Mouse (Mus musculus) kidney, embryonic 16.5 days (tissue): ENCODE data around the gene Cort. TPM values are rescaled to one million over a fixed set of nuclear protein-coding genes. Genes with fewer than 3 reads are reported as not detected.

Experiments
- ATAC-seq: fragments of 200-750 bp; cut with Nextera tagmentation; 2 replicates; pipeline ENCODE4 v1.8.0; 2017; ENCODE audit warnings: moderate TSS enrichment; ENCODE audit not compliant: low FRiP score, low TSS enrichment
- H3K27ac ChIP-seq: fragments of 300-500 bp; sonication (generic); 2 replicates; pipeline ENCODE4 v1.5.1; 2014; ENCODE audit warnings: low read length
- H3K27me3 ChIP-seq: fragments of 300-500 bp; sonication (generic); 2 replicates; pipeline ENCODE4 v1.6.1; 2014; ENCODE audit warnings: low read length, control low read depth, mixed read lengths; ENCODE audit not compliant: insufficient read depth
- H3K36me3 ChIP-seq: fragments of 300-500 bp; sonication (generic); 2 replicates; pipeline ENCODE4 v1.6.1; 2014; ENCODE audit warnings: low read length, control low read depth, mixed read lengths; ENCODE audit not compliant: insufficient read depth
- H3K4me1 ChIP-seq: fragments of 300-500 bp; sonication (generic); 2 replicates; pipeline ENCODE4 v1.6.1; 2014; ENCODE audit warnings: low read length, control low read depth, mixed read lengths; ENCODE audit not compliant: insufficient read depth
- H3K4me2 ChIP-seq: fragments of 300-500 bp; sonication (generic); replicated peaks from 2 replicates; pipeline ENCODE4 v1.6.1; 2014; ENCODE audit warnings: low read depth, low read length
- H3K4me3 ChIP-seq: fragments of 300-500 bp; sonication (generic); 2 replicates; pipeline ENCODE4 v1.5.1; 2014; ENCODE audit warnings: mild to moderate bottlenecking, low read length
- H3K9ac ChIP-seq: fragments of 300-500 bp; sonication (generic); replicated peaks from 2 replicates; pipeline ENCODE4 v1.6.1; 2014; ENCODE audit warnings: low read length
- H3K9me3 ChIP-seq: fragments of 300-500 bp; sonication (generic); 2 replicates; pipeline ENCODE4 v1.6.1; 2016; ENCODE audit warnings: low read length, control low read depth
- WGBS: fragments of 180-500 bp; shearing (Covaris S2); extraction: QIAGEN DNeasy Blood & Tissue Kit; methylation state at CpG from one replicate; pipeline ENCODE4 v1.1.7; 2014; 5-methylcytosine and 5-hydroxymethylcytosine counted together
- polyA plus RNA-seq: library from polyadenylated mRNA; unstranded; fragments of >200 nt; fragmentation: Nextera tagmentation; extraction: Ambion mirVana; gene quantifications from 2 replicates; pipeline ENCODE4 v1.2.1, GENCODE M21; 2015

Cort gene
- polyA plus RNA-seq, 1 experiment from 2014 or later, result 0.41 TPM

DNA sequence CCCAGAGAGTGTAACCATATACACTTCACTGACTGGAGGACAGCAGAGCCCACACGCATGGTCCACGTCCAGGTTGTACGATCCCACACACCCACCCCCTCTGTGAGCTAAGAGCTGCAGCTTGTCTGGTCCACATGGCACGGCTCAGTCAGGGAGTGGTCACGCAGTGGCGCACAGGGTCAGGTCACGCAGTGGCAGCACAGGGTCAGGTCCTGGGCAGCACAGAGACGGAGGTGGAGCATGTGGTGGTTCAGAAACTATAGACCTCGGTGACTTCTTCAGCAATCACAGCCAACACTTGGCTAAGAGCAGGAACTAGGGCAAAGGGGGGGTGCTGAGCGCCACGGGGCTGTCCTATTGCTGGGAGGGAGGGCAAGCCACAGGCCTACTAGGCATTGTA, 23.7 kb upstream of the Cort start:
- Histone ChIP-seq H3K9me3 (no peaks in the 10 kb centered on the region), H3K4me1 (peaks cover 9% of the 10 kb centered on the region; the same call in 1 of the 2 replicates), H3K27ac (no peak overlapping the region), H3K27me3 (no peaks in the 10 kb centered on the region), H3K36me3 (peaks cover 49% of the 10 kb centered on the region), H3K9ac (no peak overlapping the region), H3K4me3 (no peak overlapping the region), H3K4me2 (no peak overlapping the region)
- WGBS, result 44% methylated on average over 11 of the region's 11 CpGs
- peak; percentile 49 for ATAC-seq

DNA sequence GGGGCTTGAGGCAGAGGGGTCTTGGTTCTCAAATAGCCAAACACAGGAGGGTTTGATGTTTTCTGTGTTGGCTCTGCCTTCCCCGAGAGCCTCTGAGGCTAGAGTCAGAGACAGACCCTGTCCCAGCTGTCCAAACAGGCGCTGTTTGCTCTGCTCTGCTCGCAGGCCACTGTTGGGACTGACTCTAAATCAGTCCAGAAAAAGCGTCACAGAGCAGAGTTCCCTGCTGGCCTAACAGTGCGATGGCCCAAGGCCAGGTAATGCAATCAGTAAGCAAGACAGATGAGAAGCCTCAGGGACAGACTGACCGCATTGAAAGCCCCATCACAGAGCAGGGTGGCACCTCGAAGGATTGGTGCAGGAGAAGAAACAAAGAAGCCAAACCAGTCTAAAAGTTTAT, 23.0 kb upstream of the Cort start:
- Histone ChIP-seq H3K27ac (no peak overlapping the region), H3K27me3 (no peaks in the 10 kb centered on the region), H3K4me2 (no peak overlapping the region), H3K4me1 (peaks cover 9% of the 10 kb centered on the region; the same call in 1 of the 2 replicates), H3K9me3 (no peaks in the 10 kb centered on the region), H3K4me3 (no peak overlapping the region), H3K9ac (no peak overlapping the region), H3K36me3 (peaks cover 43% of the 10 kb centered on the region)
- 33% methylated on average over 7 of the region's 7 CpGs for WGBS
- no peak; the same call in 1 of the 2 replicates for ATAC-seq

DNA sequence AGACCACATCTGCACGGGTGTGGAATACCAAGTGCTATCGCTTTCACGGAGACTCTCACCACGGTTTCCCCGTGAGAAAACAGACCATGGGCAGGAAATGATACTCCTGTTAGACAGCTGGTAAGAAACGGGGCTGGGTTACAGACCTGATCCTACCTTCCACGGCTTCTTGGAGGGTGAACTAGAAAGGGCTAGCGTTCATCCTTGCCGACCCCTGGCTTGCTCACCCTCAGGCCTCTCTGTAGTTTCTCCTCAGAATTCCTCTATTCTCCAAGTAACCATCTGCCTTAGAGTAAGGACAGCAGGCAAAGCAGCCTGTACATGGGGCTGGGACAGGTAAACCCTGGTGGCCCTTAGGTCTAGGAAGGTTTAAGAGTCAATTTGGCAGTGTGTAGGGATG, 22.6 kb upstream of the Cort start:
- no peak for ATAC-seq
- Histone ChIP-seq H3K9me3 (no peaks in the 10 kb centered on the region), H3K4me2 (no peak overlapping the region), H3K4me1 (peaks cover 9% of the 10 kb centered on the region; the same call in 1 of the 2 replicates), H3K36me3 (peaks cover 39% of the 10 kb centered on the region), H3K27me3 (no peaks in the 10 kb centered on the region), H3K9ac (no peak overlapping the region), H3K27ac (no peak overlapping the region), H3K4me3 (no peak overlapping the region)
- 59% methylated on average over 9 of the region's 9 CpGs for WGBS

- Histone ChIP-seq H3K4me1 (peaks cover 9% of the 10 kb centered on the region; the same call in 1 of the 2 replicates), H3K27ac (0 out of 2 replicates have a peak overlapping the region, but pooled peaks have one; percentile 22), H3K27me3 (no peaks in the 10 kb centered on the region), H3K9me3 (no peaks in the 10 kb centered on the region), H3K36me3 (peaks cover 27% of the 10 kb centered on the region), H3K4me3 (no peak overlapping the region), H3K9ac (no peak overlapping the region), H3K4me2 (no peak overlapping the region)
- WGBS, result 77% methylated on average over 4 of the region's 4 CpGs
- no peak for ATAC-seq
Observed at GRCm38 (mm10) chr4:149148084-149148483, 21.5 kb upstream of the Cort start.

DNA sequence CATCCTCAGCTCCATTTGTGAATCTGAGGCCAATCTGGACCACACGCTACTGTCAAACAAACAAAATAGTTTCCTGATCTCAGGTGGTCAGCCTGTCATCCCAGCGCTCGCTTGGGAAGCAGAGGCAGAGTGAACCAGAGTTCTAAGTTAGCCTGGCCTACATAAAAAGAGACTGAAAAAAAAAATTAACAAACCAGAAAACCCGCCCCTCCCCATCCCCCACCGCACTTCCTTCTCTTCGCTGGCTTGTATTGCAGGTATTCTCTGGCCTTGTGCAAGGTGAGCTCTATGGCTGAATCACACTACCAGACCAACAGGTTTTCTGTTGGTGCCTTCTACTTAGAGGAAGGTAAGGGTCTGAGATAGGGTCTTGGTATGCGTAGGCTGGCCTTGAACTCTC, 21.0 kb upstream of the Cort start:
- H3K4me3 ChIP-seq, result no peak overlapping the region
- H3K4me1 ChIP-seq, result peaks cover 9% of the 10 kb centered on the region; the same call in 1 of the 2 replicates
- WGBS, result 83% methylated on average over 7 of the region's 7 CpGs
- no peaks in the 10 kb centered on the region for H3K27me3 ChIP-seq
- no peak overlapping the region for H3K9ac ChIP-seq
- H3K27ac ChIP-seq, result 0 out of 2 replicates have a peak overlapping the region, but pooled peaks have one; percentile 22
- ATAC-seq, result no peak
- peaks cover 22% of the 10 kb centered on the region for H3K36me3 ChIP-seq
- no peaks in the 10 kb centered on the region for H3K9me3 ChIP-seq
- no peak overlapping the region for H3K4me2 ChIP-seq

DNA sequence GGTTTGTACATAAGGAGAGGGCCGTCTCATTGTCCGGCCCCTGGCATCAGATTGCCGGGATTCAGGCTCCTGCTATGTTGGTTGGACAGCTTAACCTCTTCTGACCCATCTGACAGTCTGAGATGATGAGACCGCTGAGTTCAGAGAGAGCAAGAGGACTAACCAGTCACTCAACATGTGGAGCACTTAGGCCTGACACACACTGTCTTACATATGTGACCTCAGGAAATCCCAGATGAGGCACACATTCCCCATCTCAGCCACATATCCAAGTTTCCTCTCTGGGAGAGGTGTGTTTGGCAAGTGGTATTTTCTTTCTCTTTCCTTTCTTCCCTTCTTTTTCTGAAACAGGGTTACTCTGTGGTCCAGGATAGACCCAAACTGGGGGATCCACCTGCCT, 18.6 kb upstream of the Cort start:
- Histone ChIP-seq H3K27me3 (no peaks in the 10 kb centered on the region), H3K4me2 (no peak overlapping the region), H3K4me3 (no peak overlapping the region), H3K4me1 (peaks cover 9% of the 10 kb centered on the region; the same call in 1 of the 2 replicates), H3K27ac (no peak overlapping the region), H3K9me3 (no peaks in the 10 kb centered on the region), H3K9ac (no peak overlapping the region), H3K36me3 (0 out of 2 replicates have a peak, but pooled peaks cover under 1% of the 10 kb centered on the region)
- no peak for ATAC-seq
- WGBS, result 84% methylated on average over 4 of the region's 4 CpGs

- Histone ChIP-seq H3K36me3 (no peaks in the 10 kb centered on the region), H3K9me3 (no peaks in the 10 kb centered on the region), H3K9ac (no peak overlapping the region; the same call in 1 of the 2 replicates), H3K4me1 (peaks cover 9% of the 10 kb centered on the region; the same call in 1 of the 2 replicates), H3K27ac (no peak overlapping the region), H3K4me2 (no peak overlapping the region), H3K4me3 (no peak overlapping the region), H3K27me3 (no peaks in the 10 kb centered on the region)
- WGBS, result 1% methylated on average over 3 of the region's 3 CpGs
- ATAC-seq, result peak; percentile 90
Observed at GRCm38 (mm10) chr4:149144459-149144858, 17.9 kb upstream of the Cort start.

- no peak for ATAC-seq
- Histone ChIP-seq H3K27me3 (no peaks in the 10 kb centered on the region), H3K4me1 (peaks cover 9% of the 10 kb centered on the region; the same call in 1 of the 2 replicates), H3K4me2 (no peak overlapping the region), H3K27ac (no peak overlapping the region), H3K9ac (no peak overlapping the region), H3K9me3 (no peaks in the 10 kb centered on the region), H3K36me3 (no peaks in the 10 kb centered on the region), H3K4me3 (no peak overlapping the region)
- WGBS, result 16% methylated on average over 4 of the region's 4 CpGs
Observed at GRCm38 (mm10) chr4:149143594-149143993, 17.0 kb upstream of the Cort start.

GRCm38 (mm10) chr4:149138515-149138914, 12.0 kb upstream of the Cort start:
- H3K4me2 ChIP-seq, result no peak overlapping the region
- ATAC-seq, result no peak
- no peak overlapping the region for H3K27ac ChIP-seq
- WGBS, result 64% methylated on average over 8 of the region's 8 CpGs
- H3K27me3 ChIP-seq, result no peaks in the 10 kb centered on the region
- H3K36me3 ChIP-seq, result no peaks in the 10 kb centered on the region
- peaks cover 6% of the 10 kb centered on the region for H3K4me1 ChIP-seq
- no peak overlapping the region for H3K9ac ChIP-seq
- no peak overlapping the region for H3K4me3 ChIP-seq
- no peaks in the 10 kb centered on the region for H3K9me3 ChIP-seq

DNA sequence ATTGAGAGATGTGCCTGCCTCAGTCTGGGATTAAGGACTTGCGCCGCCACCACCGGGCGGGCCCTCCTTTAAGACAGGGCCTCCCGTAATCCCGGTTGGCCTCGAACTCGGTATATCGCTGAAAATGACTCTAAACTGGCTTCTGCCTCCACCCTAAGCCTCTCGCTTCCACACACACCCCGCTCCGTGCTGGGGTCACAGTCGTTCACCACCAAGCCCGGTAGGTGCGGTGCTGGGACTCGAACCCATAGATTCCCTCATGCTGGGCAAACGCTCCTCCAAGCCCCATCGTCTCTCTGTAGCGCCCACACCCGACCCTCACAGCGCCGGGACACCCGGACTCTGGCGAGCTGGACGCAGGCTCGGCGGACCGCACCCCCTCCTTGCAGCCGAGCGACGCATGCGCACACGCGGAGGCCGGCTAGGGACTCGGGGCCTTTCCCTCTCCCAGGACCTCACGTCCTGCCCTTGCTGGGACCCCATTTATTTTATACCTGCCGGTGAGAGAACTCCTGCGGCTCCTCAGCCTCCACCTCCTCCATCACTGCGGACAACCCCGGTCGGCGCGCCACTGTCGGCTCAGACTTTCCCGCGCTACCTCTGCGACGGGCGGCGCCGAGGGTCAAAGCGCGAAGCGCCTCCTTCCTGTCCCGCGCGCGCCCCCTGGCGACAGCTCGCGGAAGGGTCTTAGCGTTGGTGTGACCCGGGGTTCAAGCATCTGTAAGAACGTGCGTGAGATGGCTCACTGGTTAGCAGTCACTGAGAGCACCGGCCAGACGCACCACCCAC, 10.6 kb upstream of the Cort start, which contains the start of gene Cenps:
Gene Cenps, minus strand, starts transcription at position 648 of the 789 bp plus-strand sequence.
- H3K9me3 ChIP-seq, result no peaks in the 10 kb centered on the region
- H3K9ac ChIP-seq, result peak within 1 kb of the TSS; percentile 78
- peak within 1 kb of the TSS; percentile 92 for H3K27ac ChIP-seq
- H3K4me1 ChIP-seq, result peaks cover 6% of the 10 kb centered on the region
- peak within 1 kb of the TSS; percentile 66 for H3K4me2 ChIP-seq
- 1% methylated on average over 68 of the region's 68 CpGs for WGBS
- H3K27me3 ChIP-seq, result no peaks in the 10 kb centered on the region
- H3K36me3 ChIP-seq, result no peaks in the 10 kb centered on the region
- peak; percentile 94 for ATAC-seq
- peak within 1 kb of the TSS; percentile 65 for H3K4me3 ChIP-seq
